Mouse (Mus musculus) bone marrow macrophage, adult 2 months (primary cell): ENCODE results near the gene Lrrc56.

Source experiments
- CTCF ChIP-seq: IDR thresholded peaks from 2 replicates; pipeline ENCODE4 v1.5.1; 2012; ENCODE audit warnings: low read depth, mild to moderate bottlenecking, low read length, moderate library complexity
- POLR2A ChIP-seq: IDR thresholded peaks from 2 replicates; pipeline ENCODE4 v1.6.1; 2012; ENCODE audit warnings: mild to moderate bottlenecking, low read depth, low read length, borderline replicate concordance

GRCm38 (mm10) chr7:141146043-141146595 lies 47.8 kb upstream of the Lrrc56 start:
- TF ChIP-seq CTCF, result no peak
- TF ChIP-seq POLR2A, result no peak
